19 mouse cellular contexts compared by ENCODE assay signal in the genomic region with DNA sequence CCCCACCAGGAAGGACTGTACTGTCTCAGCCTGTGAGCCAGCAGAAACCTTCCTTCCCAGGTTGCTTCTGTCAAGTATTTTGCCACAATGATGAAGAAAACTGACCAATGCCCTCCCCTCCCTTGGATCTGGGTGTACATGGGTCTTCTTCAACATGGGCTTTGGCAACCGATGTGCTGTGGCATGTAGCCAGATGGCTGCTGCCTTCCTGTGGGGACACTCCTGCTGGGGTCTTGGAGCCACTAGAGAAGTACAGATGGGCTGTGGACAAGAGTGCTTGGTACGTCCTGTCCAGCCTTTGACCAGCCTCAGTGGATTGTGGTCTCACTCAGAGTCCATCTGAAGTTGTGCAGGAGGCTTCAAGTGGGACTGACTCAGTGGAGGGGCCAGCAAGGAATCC. TPM values are rescaled to one million over a fixed set of nuclear protein-coding genes. Genes with fewer than 3 reads are reported as not detected.
A peak's percentile ranks its signal among the peaks of the same experiment; 100 is the strongest.
DNase-seq lines count a peak whose midpoint lies in the region; ATAC-seq lines count a peak whose summit lies in the region.
"Had no signal": no experiment of that assay in that cellular context is flagged by ENCODE, and none has a peak within 500 bp of the region (broad histone marks: within the 10 kb centered on the region; RNA-seq: fewer than 3 reads in every experiment).

No protein-coding gene starts in this region.

- H3K9ac ChIP-seq in forebrain, embryonic 11.5 days (ENCODE audit: low read length): no peak overlapping the region
- no peak overlapping the region for H3K9ac ChIP-seq in forebrain, embryonic 16.5 days (replicated peaks; ENCODE audit: low read depth, low read length)
- H3K9ac ChIP-seq in neural tube, embryonic 11.5 days (ENCODE audit: low read length): no peak overlapping the region
- no peak overlapping the region for H3K9ac ChIP-seq in neural tube, embryonic 15.5 days (replicated peaks)
- no peak overlapping the region for H3K9ac ChIP-seq in hindbrain, embryonic 14.5 days
- H3K9ac ChIP-seq: embryonic facial prominence, embryonic 12.5 days; forebrain, embryonic 12.5 days; forebrain, postnatal 0 days had no signal

- no peaks in the 10 kb centered on the region for H3K36me3 ChIP-seq in forebrain, embryonic 11.5 days (ENCODE audit: control insufficient read depth, insufficient read depth, low read length)
- H3K36me3 ChIP-seq in forebrain, embryonic 16.5 days (ENCODE audit: control insufficient read depth, insufficient read depth): no peaks in the 10 kb centered on the region
- no peaks in the 10 kb centered on the region for H3K36me3 ChIP-seq in neural tube, embryonic 11.5 days (ENCODE audit: control insufficient read depth, insufficient read depth, low read length)
- no peaks in the 10 kb centered on the region for H3K36me3 ChIP-seq in neural tube, embryonic 15.5 days
- H3K36me3 ChIP-seq in hindbrain, embryonic 14.5 days (replicated peaks; ENCODE audit: control insufficient read depth, insufficient read depth): no peaks in the 10 kb centered on the region
- H3K36me3 ChIP-seq: embryonic facial prominence, embryonic 10.5 days; embryonic facial prominence, embryonic 12.5 days; forebrain, embryonic 12.5 days; G1E had no signal

- H3K9me3 ChIP-seq in forebrain, embryonic 11.5 days (ENCODE audit: control insufficient read depth, low read length): no peaks in the 10 kb centered on the region
- H3K9me3 ChIP-seq in forebrain, embryonic 16.5 days (ENCODE audit: control insufficient read depth, low read length): 0 out of 2 replicates have a peak, but pooled peaks cover 2% of the 10 kb centered on the region
- no peaks in the 10 kb centered on the region for H3K9me3 ChIP-seq in neural tube, embryonic 11.5 days (ENCODE audit: control insufficient read depth, low read length)
- no peaks in the 10 kb centered on the region for H3K9me3 ChIP-seq in neural tube, embryonic 15.5 days (replicated peaks)
- H3K9me3 ChIP-seq in hindbrain, embryonic 14.5 days (ENCODE audit: control insufficient read depth, low read length): peaks cover 4% of the 10 kb centered on the region; the same call in 1 of the 2 replicates
- H3K9me3 ChIP-seq: embryonic facial prominence, embryonic 10.5 days; embryonic facial prominence, embryonic 12.5 days; forebrain, embryonic 12.5 days; G1E had no signal

- no peak overlapping the region for H3K27ac ChIP-seq in forebrain, embryonic 11.5 days (ENCODE audit: low read depth, low read length)
- H3K27ac ChIP-seq in forebrain, embryonic 16.5 days (ENCODE audit: low read length): no peak overlapping the region
- no peak overlapping the region for H3K27ac ChIP-seq in neural tube, embryonic 11.5 days (ENCODE audit: low read depth, low read length)
- no peak overlapping the region for H3K27ac ChIP-seq in neural tube, embryonic 15.5 days (replicated peaks)
- no peak overlapping the region for H3K27ac ChIP-seq in hindbrain, embryonic 14.5 days
- H3K27ac ChIP-seq: embryonic facial prominence, embryonic 10.5 days; embryonic facial prominence, embryonic 12.5 days; forebrain, embryonic 12.5 days had no signal

- no peak overlapping the region for H3K4me3 ChIP-seq in forebrain, embryonic 11.5 days (ENCODE audit: low read depth, low read length)
- no peak overlapping the region for H3K4me3 ChIP-seq in forebrain, embryonic 16.5 days (replicated peaks; ENCODE audit: low read length)
- H3K4me3 ChIP-seq in neural tube, embryonic 11.5 days (ENCODE audit: low read depth, low read length): no peak overlapping the region
- H3K4me3 ChIP-seq in neural tube, embryonic 15.5 days (replicated peaks): no peak overlapping the region
- H3K4me3 ChIP-seq in hindbrain, embryonic 14.5 days (replicated peaks; ENCODE audit: low read length): no peak overlapping the region
- H3K4me3 ChIP-seq: embryonic facial prominence, embryonic 10.5 days; embryonic facial prominence, embryonic 12.5 days; forebrain, embryonic 12.5 days had no signal

- 87% methylated on average over 2 of the region's 2 CpGs for WGBS in forebrain, embryonic 11.5 days
- WGBS in forebrain, embryonic 16.5 days: 91% methylated on average over 2 of the region's 2 CpGs
- WGBS in neural tube, embryonic 11.5 days: 90% methylated on average over 2 of the region's 2 CpGs
- 78% methylated on average over 2 of the region's 2 CpGs for WGBS in neural tube, embryonic 15.5 days
- 85% methylated on average over 2 of the region's 2 CpGs for WGBS in hindbrain, embryonic 14.5 days

- DNase-seq in forebrain, embryonic 11.5 days (ENCODE audit: low spot score): peak; percentile 48
- DNase-seq in neural tube, embryonic 11.5 days (ENCODE audit: low spot score): peak; percentile 1
- no peak for DNase-seq in hindbrain, embryonic 14.5 days (ENCODE audit: low spot score)
- DNase-seq: adrenal gland, adult 8-10 months; adrenal gland, postnatal 14 days; adrenal gland, postnatal 36 days; cerebellum, adult 11-12 months; cerebellum, adult 8-10 months; cerebellum, adult 9-11 months; forebrain, postnatal 0 days had no signal

- no peak for ATAC-seq in forebrain, embryonic 11.5 days (replicated peaks; ENCODE audit: low FRiP score)
- no peak for ATAC-seq in forebrain, embryonic 16.5 days
- ATAC-seq in neural tube, embryonic 11.5 days (ENCODE audit: insufficient read depth, low FRiP score, low TSS enrichment): no peak
- ATAC-seq in neural tube, embryonic 15.5 days (ENCODE audit: low FRiP score): no peak
- no peak for ATAC-seq in hindbrain, embryonic 14.5 days (ENCODE audit: low FRiP score)
- ATAC-seq: activated CD4-positive, CD25-positive, alpha-beta regulatory T cell, adult 4 months; forebrain, embryonic 14.5 days; forebrain, postnatal 0 days; Patski had no signal

- no peaks in the 10 kb centered on the region for H3K27me3 ChIP-seq in forebrain, embryonic 11.5 days (ENCODE audit: control insufficient read depth, insufficient read depth, low read length)
- H3K27me3 ChIP-seq in forebrain, embryonic 16.5 days (replicated peaks; ENCODE audit: control insufficient read depth, insufficient read depth, low read length): no peaks in the 10 kb centered on the region
- no peaks in the 10 kb centered on the region for H3K27me3 ChIP-seq in neural tube, embryonic 11.5 days (ENCODE audit: control insufficient read depth, insufficient read depth, low read length)
- no peaks in the 10 kb centered on the region for H3K27me3 ChIP-seq in neural tube, embryonic 15.5 days (replicated peaks)
- H3K27me3 ChIP-seq in hindbrain, embryonic 14.5 days (ENCODE audit: control insufficient read depth, insufficient read depth, low read length): no peaks in the 10 kb centered on the region
- H3K27me3 ChIP-seq: embryonic facial prominence, embryonic 12.5 days; forebrain, embryonic 12.5 days; Patski had no signal

- peaks cover 5% of the 10 kb centered on the region; the same call in 1 of the 2 replicates for H3K4me1 ChIP-seq in forebrain, embryonic 11.5 days (replicated peaks; ENCODE audit: control insufficient read depth, insufficient read depth, low read length)
- H3K4me1 ChIP-seq in forebrain, embryonic 16.5 days (replicated peaks; ENCODE audit: control insufficient read depth, insufficient read depth, low read length): peaks cover 6% of the 10 kb centered on the region
- peaks cover 7% of the 10 kb centered on the region; the same call in 1 of the 2 replicates for H3K4me1 ChIP-seq in neural tube, embryonic 11.5 days (ENCODE audit: control insufficient read depth, insufficient read depth, low read length)
- peaks cover 14% of the 10 kb centered on the region for H3K4me1 ChIP-seq in neural tube, embryonic 15.5 days
- H3K4me1 ChIP-seq in hindbrain, embryonic 14.5 days (replicated peaks; ENCODE audit: control insufficient read depth, insufficient read depth, low read length): peaks cover 8% of the 10 kb centered on the region; the same call in 1 of the 2 replicates

- no peak overlapping the region for H3K4me2 ChIP-seq in forebrain, embryonic 11.5 days (ENCODE audit: low read depth, low read length, severe bottlenecking)
- H3K4me2 ChIP-seq in forebrain, embryonic 16.5 days (ENCODE audit: low read length): no peak overlapping the region
- no peak overlapping the region for H3K4me2 ChIP-seq in neural tube, embryonic 11.5 days (ENCODE audit: low read depth)
- H3K4me2 ChIP-seq in neural tube, embryonic 15.5 days: no peak overlapping the region
- H3K4me2 ChIP-seq in hindbrain, embryonic 14.5 days (replicated peaks): no peak overlapping the region
- H3K4me2 ChIP-seq: embryonic facial prominence, embryonic 12.5 days; forebrain, embryonic 12.5 days had no signal

RNA-seq across cellular contexts. Expression of gene Tpra1, which starts 56.3 kb away (rescaled TPM):
- polyA plus RNA-seq in forebrain, embryonic 11.5 days (2014; fragmentation: Nextera tagmentation; extraction: Ambion mirVana): 39.4 and 40.7 TPM in 2 replicates
- 56.9 and 70.0 TPM in 2 replicates for polyA plus RNA-seq in forebrain, embryonic 16.5 days (2015; fragmentation: Nextera tagmentation; extraction: Ambion mirVana)
- 44.8 and 48.8 TPM in 2 replicates for polyA plus RNA-seq in neural tube, embryonic 11.5 days (2014; fragmentation: Nextera tagmentation; extraction: Ambion mirVana)
- 88.1 and 91.7 TPM in 2 replicates for polyA plus RNA-seq in neural tube, embryonic 15.5 days (2015; fragmentation: Nextera tagmentation; extraction: Ambion mirVana)
- 45.8 and 48.5 TPM in 2 replicates for polyA plus RNA-seq in hindbrain, embryonic 14.5 days (2014; fragmentation: Nextera tagmentation; extraction: Ambion mirVana)

RNA-seq across cellular contexts. Expression of gene Mcm2, which starts 59.7 kb away (rescaled TPM):
- 248 and 259 TPM in 2 replicates for polyA plus RNA-seq in forebrain, embryonic 11.5 days (2014; fragmentation: Nextera tagmentation; extraction: Ambion mirVana)
- 60.2 and 64.6 TPM in 2 replicates for polyA plus RNA-seq in forebrain, embryonic 16.5 days (2015; fragmentation: Nextera tagmentation; extraction: Ambion mirVana)
- 194 and 219 TPM in 2 replicates for polyA plus RNA-seq in neural tube, embryonic 11.5 days (2014; fragmentation: Nextera tagmentation; extraction: Ambion mirVana)
- polyA plus RNA-seq in neural tube, embryonic 15.5 days (2015; fragmentation: Nextera tagmentation; extraction: Ambion mirVana): 20.5 and 52.5 TPM in 2 replicates
- polyA plus RNA-seq in hindbrain, embryonic 14.5 days (2014; fragmentation: Nextera tagmentation; extraction: Ambion mirVana): 27.0 and 30.2 TPM in 2 replicates
